Mouse (Mus musculus): ENCODE data around the gene Ccdc107. TPM values are rescaled to one million over a fixed set of nuclear protein-coding genes. Genes with fewer than 3 reads are reported as not detected.

Ccdc107 gene
- total and polyA plus RNA-seq, 3 experiments = 30.5 to 63.1 (median 33.4) TPM

GRCm38 (mm10) chr4:43503506-43503905 lies 10.8 kb downstream of the Ccdc107 start:
- Histone ChIP-seq H3K9me3 (replicated peaks; ENCODE audit: low read length) (no peaks in the 10 kb centered on the region), H3K4me1 (ENCODE audit: control insufficient read depth in 1 of 2, insufficient read depth in 2 of 2) (peaks cover 0 to 13% of the 10 kb centered on the region in 2 experiments; a peak in 2 of 4 replicates), H3K36me3 (replicated peaks in 1 of 2; ENCODE audit: control insufficient read depth in 1 of 2, insufficient read depth in 1 of 2, low read length in 1 of 2) (no peaks in the 10 kb centered on the region), H3K4me3 (replicated peaks in 1 of 3; ENCODE audit: low read depth in 2 of 3, low read length in 2 of 3, poor library complexity in 1 of 3) (no peak overlapping the region), H3K27me3 (replicated peaks) (peaks cover 86% of the 10 kb centered on the region), H3K79me2 (replicated peaks; ENCODE audit: control insufficient read depth, extremely low read depth, insufficient read depth, poor library complexity, severe bottlenecking) (no peaks in the 10 kb centered on the region), H3K9ac (ENCODE audit: insufficient read depth, low read depth) (no peak overlapping the region), H3K4me2 (ENCODE audit: insufficient read depth, low read depth, poor library complexity, severe bottlenecking) (no peak overlapping the region), H3K27ac (ENCODE audit: insufficient read depth, low read depth) (no peak overlapping the region)
- TF ChIP-seq IRF4 (IDR thresholded peaks at IDR 0.05; ENCODE audit: low read depth, low read length) (no peak), ETS1 (conservative IDR thresholded peaks at IDR 0.05; ENCODE audit: low read depth, low read length) (no peak), BHLHE40 (IDR thresholded peaks at IDR 0.05; ENCODE audit: low read depth, low read length) (no peak), UBTF (IDR thresholded peaks at IDR 0.05; ENCODE audit: low read depth, low read length) (no peak), ZMIZ1 (IDR thresholded peaks at IDR 0.05; ENCODE audit: low read depth, low read length) (no peak), GABPA (IDR thresholded peaks at IDR 0.05; ENCODE audit: insufficient replicate concordance, low read depth, low read length) (no peak), TCF12 (IDR thresholded peaks at IDR 0.05; ENCODE audit: low read depth, low read length) (no peak), USF2 (conservative IDR thresholded peaks at IDR 0.05; ENCODE audit: low read depth, low read length) (no peak), CHD1 (IDR thresholded peaks at IDR 0.05; ENCODE audit: low read depth, low read length) (no peak), SIN3A (IDR thresholded peaks at IDR 0.05; ENCODE audit: low read length) (no peak)
- DNase-seq (ENCODE audit: extremely low read depth) = no peak
- dilution Hi-C loops (cut with MboI; ENCODE audit: extremely low pct_ligation_motif_present, extremely low pct_unique_long_range_greater_than_20kb, low sequenced_read_pairs) (no loop called here), in situ Hi-C loops (cut with MboI; ENCODE audit: low pct_ligation_motif_present, low pct_unique_long_range_greater_than_20kb, low sequenced_read_pairs) (no loop called here)

GRCm38 (mm10) chr4:43504269-43504668 lies 11.6 kb downstream of the Ccdc107 start:
- H3K79me2 ChIP-seq (replicated peaks; ENCODE audit: control insufficient read depth, extremely low read depth, insufficient read depth, poor library complexity, severe bottlenecking) = no peaks in the 10 kb centered on the region
- H3K27ac ChIP-seq (ENCODE audit: insufficient read depth, low read depth) = no peak overlapping the region
- no peak overlapping the region for H3K4me3 ChIP-seq (replicated peaks in 1 of 3; ENCODE audit: low read depth in 2 of 3, low read length in 2 of 3, poor library complexity in 1 of 3)
- peaks cover 93% of the 10 kb centered on the region for H3K27me3 ChIP-seq (replicated peaks)
- H3K9me3 ChIP-seq (replicated peaks; ENCODE audit: low read length) = no peaks in the 10 kb centered on the region
- H3K4me2 ChIP-seq (ENCODE audit: insufficient read depth, low read depth, poor library complexity, severe bottlenecking) = no peak overlapping the region
- TF ChIP-seq NRF1 (IDR thresholded peaks at IDR 0.05; ENCODE audit: low read depth, low read length) = no peak
- TF ChIP-seq RCOR1 (conservative IDR thresholded peaks at IDR 0.05; ENCODE audit: low read depth, low read length) = no peak
- no peak for TF ChIP-seq MEF2A (IDR thresholded peaks at IDR 0.05; ENCODE audit: borderline replicate concordance, low read depth, low read length)
- no peak for TF ChIP-seq SMC3 (IDR thresholded peaks at IDR 0.05; ENCODE audit: low read depth, low read length)
- TF ChIP-seq POLR2AphosphoS2 (IDR thresholded peaks at IDR 0.05; ENCODE audit: low read depth, low read length) = no peak
- TF ChIP-seq ZNF384 (IDR thresholded peaks at IDR 0.05; ENCODE audit: low read depth, low read length) = no peak
- TF ChIP-seq MYC (IDR thresholded peaks at IDR 0.05; ENCODE audit: low read depth, low read length) = no peak
- TF ChIP-seq CTCF (conservative IDR thresholded peaks at IDR 0.05 in 1 of 2, IDR thresholded peaks at IDR 0.05 in 1 of 2; ENCODE audit: low read depth in 2 of 2, low read length in 2 of 2) = no peak
- TF ChIP-seq ZMIZ1 (IDR thresholded peaks at IDR 0.05; ENCODE audit: low read depth, low read length) = no peak
- in situ Hi-C loops (cut with MboI; ENCODE audit: low pct_ligation_motif_present, low pct_unique_long_range_greater_than_20kb, low sequenced_read_pairs) (no loop called here), dilution Hi-C loops (cut with MboI; ENCODE audit: extremely low pct_ligation_motif_present, extremely low pct_unique_long_range_greater_than_20kb, low sequenced_read_pairs) (no loop called here)
- H3K9ac ChIP-seq (ENCODE audit: insufficient read depth, low read depth) = no peak overlapping the region
- DNase-seq (ENCODE audit: extremely low read depth) = no peak
- H3K36me3 ChIP-seq (replicated peaks in 1 of 2; ENCODE audit: control insufficient read depth in 1 of 2, insufficient read depth in 1 of 2, low read length in 1 of 2) = no peaks in the 10 kb centered on the region
- peaks cover 0 to 6% of the 10 kb centered on the region in 2 experiments; a peak in 2 of 4 replicates for H3K4me1 ChIP-seq (ENCODE audit: control insufficient read depth in 1 of 2, insufficient read depth in 2 of 2)
